ENCODE assay signal across 11 mouse cellular contexts in the genomic region with DNA sequence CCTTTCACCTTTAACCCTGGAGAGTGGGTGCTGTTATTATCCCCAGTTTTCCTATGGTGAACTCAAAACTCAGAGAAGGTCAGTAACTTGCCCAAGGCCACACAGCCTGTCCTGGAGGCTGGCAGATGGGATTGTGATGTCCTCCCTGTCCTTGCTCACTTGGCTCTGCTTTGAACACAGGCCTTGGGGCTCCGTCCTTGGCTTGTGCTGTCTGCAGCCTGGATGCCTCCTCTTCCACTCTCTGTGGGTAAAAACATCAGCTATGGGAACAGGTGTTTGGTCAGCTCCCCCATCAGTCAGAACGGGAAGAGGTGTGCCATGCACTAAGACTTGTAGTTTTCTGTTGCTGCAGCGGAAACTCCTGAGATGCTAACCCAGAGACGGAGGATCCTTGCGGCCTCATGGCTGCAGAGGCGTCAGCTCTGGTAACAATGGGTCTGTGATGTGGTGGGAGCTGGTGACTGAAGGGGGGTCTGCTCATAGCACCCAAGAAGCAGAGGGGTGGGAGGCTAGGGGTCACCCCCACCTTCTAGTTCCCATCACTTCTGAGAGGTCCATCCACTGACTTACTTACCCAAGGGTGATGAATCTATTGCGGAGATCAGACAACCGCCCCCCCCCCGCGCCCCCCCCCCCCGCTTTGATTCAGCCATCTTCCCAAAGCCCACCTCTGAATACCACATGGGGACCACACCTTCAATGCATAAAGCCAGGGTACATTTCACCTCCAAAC. TPM values are rescaled to one million over a fixed set of nuclear protein-coding genes. Genes with fewer than 3 reads are reported as not detected.
DNase-seq lines count a peak whose midpoint lies in the region; ATAC-seq and TF ChIP-seq lines count a peak whose summit lies in the region.
"Had no signal": no experiment of that assay in that cellular context is flagged by ENCODE, and none has a peak within 500 bp of the region (broad histone marks: within the 10 kb centered on the region; RNA-seq: fewer than 3 reads in every experiment).

No protein-coding gene starts in this region.

- peak overlapping the region; percentile 59; the same call in 1 of the 2 replicates for H3K27ac ChIP-seq in lung, embryonic 14.5 days (ENCODE audit: low read depth)
- H3K27ac ChIP-seq in limb, embryonic 10.5 days, result peak overlapping the region; percentile 67
- H3K27ac ChIP-seq: hindbrain, embryonic 14.5 days; liver, embryonic 15.5 days had no signal

- H3K4me2 ChIP-seq in lung, embryonic 14.5 days, result peak overlapping the region; percentile 51
- H3K4me2 ChIP-seq: hindbrain, embryonic 14.5 days; liver, embryonic 15.5 days had no signal

- intact Hi-C loops in heart, postnatal 25 days (cut with DNase I), result no loop called here
- intact Hi-C loops in left cerebral cortex, postnatal 36 days (cut with DNase I), result no loop called here
- intact Hi-C loops in left cerebral cortex, postnatal 10 days (cut with DNase I), result no loop called here

- H3K36me3 ChIP-seq in lung, embryonic 14.5 days (ENCODE audit: insufficient read depth), result no peaks in the 10 kb centered on the region
- H3K36me3 ChIP-seq in limb, embryonic 10.5 days, result no peaks in the 10 kb centered on the region
- H3K36me3 ChIP-seq: liver, embryonic 15.5 days had no signal

- no peaks in the 10 kb centered on the region for H3K9me3 ChIP-seq in lung, embryonic 14.5 days (ENCODE audit: low read depth, low read length)
- no peaks in the 10 kb centered on the region for H3K9me3 ChIP-seq in limb, embryonic 10.5 days (replicated peaks)
- H3K9me3 ChIP-seq: liver, embryonic 15.5 days had no signal

- WGBS in lung, embryonic 14.5 days, result 33% methylated on average over 11 of the region's 11 CpGs
- 40% methylated on average over 11 of the region's 11 CpGs for WGBS in limb, embryonic 10.5 days

- H3K4me3 ChIP-seq in lung, embryonic 14.5 days (ENCODE audit: low read depth, low read length), result no peak overlapping the region
- H3K4me3 ChIP-seq in limb, embryonic 10.5 days, result no peak overlapping the region
- H3K4me3 ChIP-seq: liver, embryonic 15.5 days had no signal

- no peaks in the 10 kb centered on the region for H3K27me3 ChIP-seq in lung, embryonic 14.5 days (ENCODE audit: insufficient read depth, low read length)
- no peaks in the 10 kb centered on the region for H3K27me3 ChIP-seq in limb, embryonic 10.5 days (ENCODE audit: low read depth, poor library complexity, severe bottlenecking)
- H3K27me3 ChIP-seq: liver, embryonic 15.5 days had no signal

- H3K4me1 ChIP-seq in lung, embryonic 14.5 days (ENCODE audit: insufficient read depth), result peaks cover 15% of the 10 kb centered on the region
- H3K4me1 ChIP-seq in limb, embryonic 10.5 days, result peaks cover 38% of the 10 kb centered on the region
- H3K4me1 ChIP-seq: liver, embryonic 15.5 days had no signal

- peak; percentile 93 for DNase-seq in heart, adult 11 months
- DNase-seq in heart, postnatal 25 days (ENCODE audit: low spot score), result no peak
- no peak for DNase-seq in lung, embryonic 14.5 days
- no peak for DNase-seq in lung, postnatal 10 days
- peak; percentile 86 for DNase-seq in adrenal gland, adult 8-10 months
- no peak for DNase-seq in limb, embryonic 10.5 days (ENCODE audit: low spot score)
- no peak for DNase-seq in left cerebral cortex, postnatal 36 days (ENCODE audit: low spot score in 2 of 2)
- DNase-seq in left cerebral cortex, postnatal 10 days (ENCODE audit: extremely low spot score in 1 of 2, low spot score in 2 of 2), result no peak
- DNase-seq: cerebellum, postnatal 14 days had no signal

- TF ChIP-seq CTCF in lung, embryonic 14.5 days (IDR thresholded peaks at IDR 0.05; ENCODE audit: low read depth), result no peak

- peak; percentile 26; the same call in 1 of the 2 replicates for ATAC-seq in lung, embryonic 14.5 days (ENCODE audit: insufficient read depth)

- no peak overlapping the region for H3K9ac ChIP-seq in lung, embryonic 14.5 days
- H3K9ac ChIP-seq: hindbrain, embryonic 14.5 days; liver, embryonic 15.5 days had no signal

RNA-seq across cellular contexts. Expression of a gene that starts 9.8 kb away (rescaled TPM):
- total RNA-seq in heart, postnatal 25 days (2021), result 10 to 100 TPM; 18.8 to 24.6 TPM
- polyA plus RNA-seq in lung, embryonic 14.5 days (2014; fragmentation: Nextera tagmentation; extraction: Ambion mirVana), result 16.0 and 18.6 TPM in 2 replicates
- 10 to 100 TPM; 26.8 to 54.4 (median 40.8) TPM for total RNA-seq in adrenal gland, adult 8-10 months (2022)
- 15.6 and 17.6 TPM in 2 replicates for polyA plus RNA-seq in limb, embryonic 10.5 days (2016; fragmentation: Nextera tagmentation; extraction: Ambion mirVana)
- total RNA-seq in left cerebral cortex, postnatal 36 days (2021), result 1 to 10 TPM; 1.6 to 1.8 TPM
- total RNA-seq in left cerebral cortex, postnatal 10 days (2021), result 1 to 10 TPM; 3.0 TPM

Comparison
In these comparisons a context has a peak if more than half of its experiments do, and no peak if none do; other contexts are left out.
1. DNase-seq: peak in heart, adult 11 months (single experiment) and adrenal gland, adult 8-10 months (single experiment); none in heart, postnatal 25 days (single experiment), lung, embryonic 14.5 days (single experiment), lung, postnatal 10 days (single experiment), limb, embryonic 10.5 days (single experiment), left cerebral cortex, postnatal 36 days (0 of 2) and left cerebral cortex, postnatal 10 days (0 of 2).
2. RNA of a gene that starts 9.8 kb away (total RNA-seq): 26.8 to 54.4 TPM in adrenal gland, adult 8-10 months and 18.8 to 24.6 TPM in heart, postnatal 25 days; 3.0 TPM in left cerebral cortex, postnatal 10 days and 1.6 to 1.8 TPM in left cerebral cortex, postnatal 36 days; every median in the first group is over 4 times any median in the second.